In the genomic region with DNA sequence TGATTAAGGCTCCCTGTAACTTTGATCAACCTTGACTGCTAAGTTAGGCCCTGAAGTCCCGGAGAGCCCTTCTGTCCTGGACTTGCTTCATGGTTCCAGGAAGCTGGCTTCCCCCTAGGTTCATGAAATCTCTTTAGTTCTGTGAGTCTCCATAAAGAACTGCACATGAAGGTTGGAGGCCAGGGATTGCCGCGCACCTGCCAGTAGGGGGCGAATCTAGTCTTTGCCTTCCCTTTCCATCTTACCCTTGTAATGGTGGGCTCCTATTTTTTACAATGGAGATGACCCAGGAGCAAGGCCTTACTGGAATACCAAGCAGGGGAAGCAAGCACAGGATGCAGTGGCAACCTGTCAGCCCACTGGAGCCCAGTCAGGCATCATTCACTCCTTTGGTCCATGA, we compare ENCODE assay signal across 8 mouse cellular contexts. TPM values are rescaled to one million over a fixed set of nuclear protein-coding genes. Genes with fewer than 3 reads are reported as not detected.
DNase-seq lines count a peak whose midpoint lies in the region; ATAC-seq and TF ChIP-seq lines count a peak whose summit lies in the region.

No protein-coding gene starts in this region.

- intact Hi-C loops in gastrocnemius, adult 2 months (cut with DNase I): loop anchor here (5.0 kb wide), 1 partner anchor 49 kb away; a partner anchor contains a TSS

- ATAC-seq in common myeloid progenitor, adult 5-6 weeks (replicated peaks; ENCODE audit: low read depth, poor library complexity, severe bottlenecking): peak; percentile 66; the same call in 1 of the 2 replicates
- peak; percentile 68 for ATAC-seq in megakaryocyte, adult 5-6 weeks (ENCODE audit: poor library complexity, severe bottlenecking)

- peak; percentile 41 for DNase-seq in gastrocnemius, adult 2 months
- no peak for DNase-seq in gastrocnemius, postnatal 10 days
- peak; percentile 39 for DNase-seq in CD4-positive helper T cell, adult 2 months (ENCODE audit: low read depth, low spot score)
- DNase-seq in urinary bladder, postnatal 36 days (ENCODE audit: low spot score in 2 of 2): no peak
- no peak for DNase-seq in right cerebral cortex, adult 2 months (ENCODE audit: low spot score in 2 of 2)
- no peak for DNase-seq in frontal cortex, adult 2 months (ENCODE audit: extremely low spot score in 1 of 2, low spot score in 1 of 2)

- no peak overlapping the region for H3K27ac ChIP-seq in gastrocnemius, adult 2 months

- no peak overlapping the region for H3K4me3 ChIP-seq in gastrocnemius, adult 2 months

- TF ChIP-seq CTCF in gastrocnemius, adult 2 months (IDR thresholded peaks at IDR 0.05): peak; percentile 69

RNA-seq across cellular contexts. Expression of a gene that starts 40.0 kb away (rescaled TPM):
- total RNA-seq in gastrocnemius, adult 2 months (2021): 100 to 1,000 TPM; 133 to 186 TPM
- total RNA-seq in gastrocnemius, postnatal 10 days (2021): 10 to 100 TPM; 85.7 to 94.3 TPM
- 4.6 and 4.9 TPM in 2 replicates for total RNA-seq in common myeloid progenitor, adult 5-6 weeks (2017)
- 8.8 and 11.1 TPM in 2 replicates for total RNA-seq in megakaryocyte, adult 5-6 weeks (2015)
- total RNA-seq in megakaryocyte, adult 5-6 weeks (2017): 7.6 and 7.7 TPM in 2 replicates
- 6.3 and 8.0 TPM in 2 replicates for polyA plus RNA-seq in frontal cortex, adult 2 months (2012; rRNA removed)

RNA-seq across cellular contexts. Expression of a gene that starts 47.8 kb away (rescaled TPM):
- total RNA-seq in gastrocnemius, adult 2 months (2021): 1 to 10 TPM; 2.8 to 3.1 TPM
- total RNA-seq in gastrocnemius, postnatal 10 days (2021): 1 to 10 TPM; 5.0 to 7.2 TPM
- 10.2 and 11.9 TPM in 2 replicates for total RNA-seq in common myeloid progenitor, adult 5-6 weeks (2017)
- 36.6 and 44.5 TPM in 2 replicates for total RNA-seq in megakaryocyte, adult 5-6 weeks (2015)
- 37.3 and 38.9 TPM in 2 replicates for total RNA-seq in megakaryocyte, adult 5-6 weeks (2017)
- polyA plus RNA-seq in frontal cortex, adult 2 months (2012; rRNA removed): 61.2 and 65.0 TPM in 2 replicates

Comparison
In these comparisons a context has a peak if more than half of its experiments do, and no peak if none do; other contexts are left out.
1. DNase-seq: peak in gastrocnemius, adult 2 months (single experiment) and CD4-positive helper T cell, adult 2 months (single experiment); none in gastrocnemius, postnatal 10 days (single experiment), urinary bladder, postnatal 36 days (0 of 2), right cerebral cortex, adult 2 months (0 of 2) and frontal cortex, adult 2 months (0 of 2).
2. RNA of a gene that starts 40.0 kb away (total RNA-seq): 133 to 186 TPM in gastrocnemius, adult 2 months and 85.7 to 94.3 TPM in gastrocnemius, postnatal 10 days; 7.6 to 11.1 TPM in megakaryocyte, adult 5-6 weeks and 4.6 to 4.9 TPM in common myeloid progenitor, adult 5-6 weeks; every median in the first group is over 4 times any median in the second.